Comparison of ENCODE assay signal across 8 mouse cellular contexts in genomic region chr4:95556663-95557332, GRCm38 (mm10). TPM values are rescaled to one million over a fixed set of nuclear protein-coding genes. Genes with fewer than 3 reads are reported as not detected.
DNase-seq lines count a peak whose midpoint lies in the region; ATAC-seq and TF ChIP-seq lines count a peak whose summit lies in the region.

No protein-coding gene starts in this region.

- peak overlapping the region; percentile 60 for H3K4me2 ChIP-seq in forebrain, embryonic 13.5 days
- peak overlapping the region; percentile 63 for H3K4me2 ChIP-seq in liver, embryonic 14.5 days (ENCODE audit: low read depth)

- peak; percentile 13 for DNase-seq in embryo, embryonic 10 days (ENCODE audit: low spot score)
- DNase-seq in embryo, embryonic 10.5 days (ENCODE audit: low spot score) = no peak
- no peak for DNase-seq in liver, embryonic 14.5 days (ENCODE audit: low read depth in 3 of 3, low spot score in 3 of 3)
- no peak for DNase-seq in c-Kit-positive CD71-positive TER-119-positive erythroid progenitor cells, embryonic 14.5 days (ENCODE audit: low spot score)
- no peak for DNase-seq in ovary, postnatal 14 days (ENCODE audit: low spot score)
- DNase-seq in cerebellum, postnatal 36 days = no peak

- H3K9me3 ChIP-seq in forebrain, embryonic 13.5 days (replicated peaks) = no peaks in the 10 kb centered on the region
- no peaks in the 10 kb centered on the region for H3K9me3 ChIP-seq in liver, embryonic 14.5 days (ENCODE audit: control insufficient read depth, low read length)

- peak overlapping the region; percentile 36 for H3ac ChIP-seq in C2C12 (ENCODE audit: control insufficient read depth, insufficient read length, low read depth)

- no peaks in the 10 kb centered on the region for H3K27me3 ChIP-seq in C2C12 (ENCODE audit: control insufficient read depth, insufficient read depth, insufficient read length)
- H3K27me3 ChIP-seq in forebrain, embryonic 13.5 days = no peaks in the 10 kb centered on the region
- no peaks in the 10 kb centered on the region for H3K27me3 ChIP-seq in liver, embryonic 14.5 days (ENCODE audit: control insufficient read depth, insufficient read depth, low read length)

- H3K36me3 ChIP-seq in C2C12 (ENCODE audit: control insufficient read depth, insufficient read depth) = no peaks in the 10 kb centered on the region
- H3K36me3 ChIP-seq in forebrain, embryonic 13.5 days (ENCODE audit: poor library complexity, severe bottlenecking) = no peaks in the 10 kb centered on the region
- H3K36me3 ChIP-seq in liver, embryonic 14.5 days (replicated peaks; ENCODE audit: control insufficient read depth, insufficient read depth, low read depth) = no peaks in the 10 kb centered on the region

- H3K9ac ChIP-seq in forebrain, embryonic 13.5 days = peak overlapping the region; percentile 61
- H3K9ac ChIP-seq in liver, embryonic 14.5 days (replicated peaks) = no peak overlapping the region

- H3K79me2 ChIP-seq in C2C12 (ENCODE audit: control insufficient read depth, insufficient read depth) = peaks cover 5% of the 10 kb centered on the region

- TF ChIP-seq CTCF in C2C12 (IDR thresholded peaks at IDR 0.05; ENCODE audit: control insufficient read depth, insufficient read depth, insufficient read length) = no peak
- TF ChIP-seq CTCF in liver, embryonic 14.5 days (IDR thresholded peaks at IDR 0.05; ENCODE audit: low read depth) = no peak

- H3K27ac ChIP-seq in forebrain, embryonic 13.5 days = peak overlapping the region; percentile 79
- no peak overlapping the region for H3K27ac ChIP-seq in liver, embryonic 14.5 days

- H3K4me3 ChIP-seq in C2C12 (ENCODE audit: insufficient read depth, poor library complexity, severe bottlenecking) = no peak overlapping the region
- H3K4me3 ChIP-seq in forebrain, embryonic 13.5 days = peak overlapping the region; percentile 39
- peak overlapping the region; percentile 44 to 58 for H3K4me3 ChIP-seq in liver, embryonic 14.5 days (ENCODE audit: insufficient read depth in 1 of 2, low read depth in 2 of 2, low read length in 2 of 2)

- ATAC-seq in forebrain, embryonic 13.5 days = peak; percentile 2
- ATAC-seq in liver, embryonic 14.5 days (ENCODE audit: insufficient read depth) = peak; percentile 30

- no peak for TF ChIP-seq EP300 in liver, embryonic 14.5 days (IDR thresholded peaks at IDR 0.05; ENCODE audit: low read depth)

- peaks cover 16% of the 10 kb centered on the region for H3K4me1 ChIP-seq in forebrain, embryonic 13.5 days
- H3K4me1 ChIP-seq in liver, embryonic 14.5 days (replicated peaks; ENCODE audit: control insufficient read depth in 2 of 2, insufficient read depth in 2 of 2, low read length in 1 of 2) = peaks cover 0 to 6% of the 10 kb centered on the region in 2 experiments; a peak in 2 of 4 replicates

- WGBS in forebrain, embryonic 13.5 days = 48% methylated on average over 16 of the region's 16 CpGs
- WGBS in liver, embryonic 14.5 days (ENCODE audit: insufficient replicate concordance) = 34% methylated on average over 16 of the region's 16 CpGs

- no peaks in the 10 kb centered on the region for H3K79me3 ChIP-seq in C2C12 (ENCODE audit: low read depth)

TF ChIP-seq in C2C12, 6 proteins besides CTCF, POLR2A, EP300 and RAD21:
- TF ChIP-seq CEBPB (IDR thresholded peaks at IDR 0.05; ENCODE audit: low read depth) (no peak), FOSL1 (IDR thresholded peaks at IDR 0.05; ENCODE audit: insufficient read depth, low read length, poor library complexity, severe bottlenecking) (no peak), MAX (IDR thresholded peaks at IDR 0.05) (no peak), MYOD1 (IDR thresholded peaks at IDR 0.05; ENCODE audit: control insufficient read depth, insufficient read length, low read depth) (no peak), MYOG (IDR thresholded peaks at IDR 0.05; ENCODE audit: control insufficient read depth, extremely low read depth, insufficient read length) (no peak), USF1 (IDR thresholded peaks at IDR 0.05; ENCODE audit: low read depth) (no peak)

RNA-seq across cellular contexts. Expression of gene Fggy, which starts 0.5 kb away (rescaled TPM):
- polyA plus RNA-seq in C2C12 (2012; fragmentation: generic; extraction: Trizol) = 10.8 TPM
- polyA plus RNA-seq in forebrain, embryonic 13.5 days (2015; fragmentation: Nextera tagmentation; extraction: Ambion mirVana) = 5.3 and 6.6 TPM in 2 replicates
- polyA plus RNA-seq in liver, embryonic 14.5 days (2012; rRNA removed) = 9.4 and 14.9 TPM in 2 replicates
- polyA plus RNA-seq in liver, embryonic 14.5 days (2014; fragmentation: Nextera tagmentation; extraction: Ambion mirVana) = 19.3 and 21.5 TPM in 2 replicates
